Mouse (Mus musculus): ENCODE data around the gene Akap4.

Akap4 gene

DNA sequence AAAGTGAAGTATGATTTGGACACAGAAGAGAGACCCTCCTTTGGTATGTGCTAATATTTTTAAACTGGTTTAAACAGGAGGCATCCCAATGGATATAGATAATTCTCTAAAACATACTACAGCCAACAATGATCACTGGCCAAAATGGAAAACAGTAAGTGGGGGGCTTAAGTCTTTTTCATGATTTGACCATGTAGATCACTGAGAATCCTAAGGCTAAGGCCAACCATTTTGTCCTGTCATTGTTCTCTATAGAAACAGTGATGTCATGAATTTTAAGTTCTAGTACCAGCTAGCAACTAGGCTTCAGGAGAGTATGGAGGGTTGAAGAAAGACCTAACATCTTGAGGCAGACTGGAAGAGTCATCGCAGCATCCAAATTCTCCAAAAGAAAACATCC lies at the start of gene Akap4:
Gene Akap4 (plus strand): TSS at position 301 of the 400 bp plus-strand sequence.
- no peak for DNase-seq (ENCODE audit: low read depth, low spot score)

DNA sequence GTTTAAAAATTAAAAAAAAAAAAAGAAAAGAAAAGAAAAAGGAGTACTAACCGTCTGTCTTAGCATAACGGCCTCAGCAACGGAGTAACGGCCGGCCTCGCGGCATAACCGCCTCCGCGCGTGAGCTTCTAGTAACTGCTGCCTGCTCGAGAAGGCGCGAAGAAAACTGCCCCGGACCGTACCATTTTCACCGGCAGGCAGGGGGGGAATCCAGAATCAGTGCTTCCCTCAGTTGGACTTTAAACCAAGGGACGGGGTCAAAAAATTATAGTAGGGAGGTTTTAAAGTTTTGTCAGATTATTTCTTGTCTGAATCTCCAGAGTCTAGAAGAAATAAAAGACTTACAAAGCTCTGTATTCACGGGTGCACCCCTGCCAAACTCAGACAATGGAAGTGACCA lies 25.8 kb upstream of the Akap4 start, which contains the start of gene Ccnb3:
Gene Ccnb3 (minus strand): TSS at position 101 of the 400 bp plus-strand sequence.
- no peak for DNase-seq (ENCODE audit: low read depth, low spot score)

DNA sequence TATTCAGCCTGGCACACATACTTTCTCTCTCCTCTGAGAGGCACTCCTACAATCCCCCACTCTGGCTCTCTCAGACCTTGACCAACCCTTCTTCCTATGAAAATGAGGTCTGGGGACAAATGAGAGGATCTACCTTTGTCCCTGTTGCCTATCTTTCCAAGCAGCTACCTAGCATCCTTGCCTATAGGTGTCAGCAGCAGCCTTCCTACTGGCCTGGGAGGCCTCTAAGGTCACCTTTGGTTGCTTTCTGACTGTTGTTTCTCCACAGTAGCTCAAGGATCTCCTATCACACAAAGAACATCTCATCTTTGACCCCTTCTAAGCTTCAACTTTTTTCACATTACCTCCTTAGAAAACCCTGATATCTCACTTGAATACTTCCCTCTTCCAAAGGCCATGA lies 10.3 kb upstream of the Akap4 start:
- DNase-seq (ENCODE audit: low read depth, low spot score), result no peak

DNA sequence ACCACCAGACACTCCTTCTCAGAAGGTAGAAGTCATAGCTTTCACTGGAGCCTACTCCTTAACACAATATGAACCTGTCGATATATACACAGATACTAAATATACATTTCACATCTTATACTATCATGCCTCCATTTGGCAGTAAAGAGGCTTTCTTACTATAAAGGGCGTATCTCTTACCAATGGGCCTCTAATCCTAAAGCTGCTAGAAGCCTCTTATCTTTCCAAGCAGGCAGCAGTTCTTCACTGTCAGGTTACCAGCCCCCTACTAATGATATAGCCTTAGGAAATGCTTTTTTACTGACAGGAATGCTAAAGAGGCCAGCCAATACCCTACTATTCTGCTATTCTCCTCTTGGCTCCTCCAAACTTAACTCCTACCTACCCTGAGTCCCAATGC lies 9.7 kb upstream of the Akap4 start:
- no peak for DNase-seq (ENCODE audit: low read depth, low spot score)

DNA sequence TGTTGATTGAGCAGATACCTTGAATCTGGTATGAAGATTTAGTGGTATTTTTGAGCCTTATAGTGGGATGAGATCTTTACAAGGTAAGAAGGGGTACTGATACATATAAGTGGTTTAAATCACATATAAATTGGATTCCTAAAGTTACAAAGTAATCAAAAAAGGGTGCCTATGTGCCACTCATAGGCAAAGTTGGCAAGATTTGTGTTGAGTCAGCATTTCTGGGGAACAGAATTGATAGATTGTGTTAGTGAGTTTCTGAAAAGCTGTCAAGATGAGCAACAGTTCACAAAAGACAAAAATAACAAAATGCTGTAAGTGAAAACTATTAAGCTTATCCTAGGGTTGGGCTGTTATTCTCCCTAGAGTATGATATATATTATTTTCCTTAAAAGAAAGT lies 3.2 kb upstream of the Akap4 start:
- no peak for DNase-seq (ENCODE audit: low read depth, low spot score)

DNA sequence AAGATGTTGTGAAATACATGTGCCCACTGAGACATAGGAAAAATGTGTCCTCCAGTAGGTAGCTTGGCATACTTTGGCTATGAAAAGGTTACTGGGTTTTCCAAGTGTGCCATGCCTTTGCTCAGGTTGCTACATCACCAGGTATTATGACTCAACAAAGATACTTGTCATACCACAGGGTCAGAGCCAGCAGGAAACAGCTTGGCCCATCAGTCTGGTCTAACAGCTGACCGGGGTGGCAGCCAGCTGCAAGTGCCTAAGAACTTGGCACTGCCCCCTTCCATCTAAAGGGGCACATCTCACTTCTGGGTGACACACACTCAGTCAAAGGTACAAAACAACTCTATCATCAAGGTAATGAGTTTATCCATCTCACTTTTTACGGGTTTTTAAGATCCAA lies 683 bp downstream of the Akap4 start:
- DNase-seq (ENCODE audit: low read depth, low spot score), result no peak

DNA sequence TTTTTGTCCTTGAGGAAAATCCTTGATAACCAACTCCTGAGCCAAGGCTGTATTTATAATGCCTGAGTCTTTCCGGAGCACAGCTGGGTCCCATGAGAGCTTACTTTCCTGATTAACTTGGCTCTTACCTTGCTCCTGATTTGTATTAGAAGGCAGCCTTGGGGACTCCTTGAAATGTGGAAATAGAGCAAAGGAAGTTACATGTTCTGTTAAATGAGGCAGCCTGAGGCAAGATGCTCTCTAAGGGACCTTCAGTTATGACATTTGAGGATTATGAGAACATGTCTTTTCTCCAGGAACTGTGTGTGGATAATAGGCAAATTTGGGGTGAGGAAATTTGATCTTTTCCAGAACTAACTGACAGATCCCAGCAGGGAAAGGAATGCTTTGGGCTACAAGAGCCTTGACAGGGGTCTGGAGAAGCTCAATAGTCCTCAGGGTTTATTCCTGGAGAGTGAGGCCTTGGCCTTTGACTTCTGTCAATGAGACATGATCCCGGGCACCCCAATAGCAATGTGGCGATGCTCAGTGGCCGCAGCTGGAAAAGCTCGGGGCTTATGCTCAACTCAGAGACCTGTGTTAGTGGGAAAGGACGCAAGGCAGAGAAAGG lies 12.6 kb downstream of the Akap4 start:
- DNase-seq (ENCODE audit: low read depth, low spot score), result no peak

DNA sequence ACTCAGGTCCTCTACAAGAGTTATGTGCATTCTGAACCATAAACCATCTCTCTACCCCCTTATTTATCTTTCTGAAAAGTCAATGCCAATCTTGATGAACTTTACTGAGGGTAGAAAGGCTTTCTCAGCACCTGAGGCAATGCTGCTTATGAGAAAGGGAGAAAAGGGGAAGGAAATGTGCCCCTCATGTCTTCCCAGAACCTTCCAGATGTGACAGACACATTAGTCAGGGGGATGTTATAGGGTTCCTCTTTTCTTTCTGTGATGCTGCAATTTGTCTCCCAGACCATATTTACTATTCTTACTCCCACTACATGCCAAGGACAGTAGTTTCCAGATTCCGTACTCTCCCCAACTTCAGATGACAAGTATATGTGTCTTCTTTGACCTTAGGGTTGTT lies 18.6 kb downstream of the Akap4 start:
- DNase-seq (ENCODE audit: low read depth, low spot score), result no peak

DNA sequence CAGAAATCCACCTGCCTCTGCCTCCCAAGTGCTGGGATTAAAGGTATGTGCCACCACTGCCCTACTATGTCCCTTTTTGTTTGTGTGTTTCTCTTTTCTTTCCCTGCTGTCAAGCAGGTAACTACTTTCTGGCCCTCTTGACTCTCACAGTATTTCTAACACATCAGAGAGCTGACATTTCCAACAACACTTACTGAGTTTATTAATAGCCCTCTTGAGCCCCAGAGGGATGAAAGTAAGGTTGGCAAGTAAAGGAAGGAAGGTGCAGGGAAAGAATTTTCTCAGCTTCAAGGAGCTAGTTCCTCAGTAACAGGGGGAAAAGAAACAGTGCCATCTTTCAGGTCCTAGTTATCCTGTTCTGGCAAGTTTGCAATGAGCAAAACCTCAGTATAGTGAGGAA lies 23.0 kb downstream of the Akap4 start:
- DNase-seq (ENCODE audit: low read depth, low spot score), result no peak

DNA sequence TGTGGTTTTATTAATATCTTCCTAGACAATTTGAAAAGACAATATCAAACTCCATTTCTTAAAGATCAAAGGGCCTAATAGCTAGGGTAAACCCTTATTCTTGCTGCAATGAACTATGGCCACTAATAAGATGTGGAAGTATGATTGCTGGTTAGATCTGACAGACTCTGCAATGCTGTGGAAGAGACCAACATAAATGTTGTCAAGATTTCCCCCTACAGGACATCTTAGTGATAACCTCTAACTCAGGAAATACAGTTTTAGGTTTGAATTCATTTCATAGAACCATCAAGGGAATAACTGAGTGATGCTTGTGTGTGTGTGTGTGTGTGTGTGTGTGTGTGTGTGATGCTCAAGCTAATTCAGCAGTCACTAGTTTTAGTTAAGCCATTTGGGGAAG lies 35.0 kb downstream of the Akap4 start:
- DNase-seq (ENCODE audit: low read depth, low spot score), result no peak

DNA sequence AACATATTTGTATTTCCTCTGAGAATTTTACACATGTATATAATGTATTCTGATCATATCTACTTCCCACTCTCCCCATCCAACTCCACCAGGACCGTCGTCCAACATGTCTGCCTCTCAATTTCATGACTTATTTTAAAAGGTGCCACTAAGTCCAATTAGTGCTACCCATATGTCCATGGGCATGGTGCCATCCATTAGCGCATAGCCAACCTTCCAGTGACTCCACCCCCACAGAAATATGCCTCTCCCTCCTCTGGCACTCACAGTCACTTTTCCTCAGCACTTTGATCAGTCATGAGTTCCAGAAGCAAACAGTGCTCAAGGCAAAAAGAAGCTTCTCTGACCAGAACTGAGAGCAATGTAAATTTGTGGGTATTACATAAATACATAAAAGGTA lies 47.6 kb downstream of the Akap4 start:
- no peak for DNase-seq (ENCODE audit: low read depth, low spot score)

DNA sequence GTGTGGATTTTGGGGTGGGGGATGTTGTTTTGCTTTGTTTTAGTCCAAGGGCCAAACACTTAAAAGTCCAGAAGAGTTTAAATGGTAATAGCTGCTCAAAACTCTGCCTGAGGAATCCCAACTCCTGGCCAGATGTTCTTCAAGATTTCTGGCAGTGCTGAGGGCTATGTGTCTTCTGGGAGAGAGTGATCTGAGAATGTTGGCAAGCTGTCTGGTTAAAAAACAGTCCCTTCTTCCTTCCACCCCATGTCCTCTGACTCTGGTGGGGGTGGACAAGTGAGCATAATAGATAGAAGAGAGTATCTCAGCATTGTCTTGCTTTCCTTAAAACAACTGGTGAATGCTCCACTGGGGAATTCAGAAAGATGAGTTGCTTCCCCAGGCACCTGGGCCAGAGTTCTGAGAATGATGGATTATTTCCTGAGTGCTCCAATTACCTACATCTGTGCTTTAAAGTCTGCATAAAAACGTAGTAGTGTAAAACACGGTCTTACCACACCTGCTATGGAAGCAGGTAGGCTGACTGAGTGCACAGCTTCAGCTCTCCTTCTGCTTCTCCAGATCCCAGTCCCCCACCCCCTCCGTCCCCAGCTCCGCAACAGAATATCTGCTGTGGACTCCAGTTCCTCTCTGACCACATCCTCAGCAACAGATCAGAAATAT lies 54.4 kb downstream of the Akap4 start:
- DNase-seq (ENCODE audit: low read depth, low spot score), result no peak

All from telencephalon, adult 2 months (tissue).